Mouse (Mus musculus): ENCODE measurements around the gene Megf6.
A peak's percentile ranks its signal among the peaks of the same experiment; 100 is the strongest.

The Megf6 gene

GRCm38 (mm10) chr4:154211459-154211858, 40.9 kb downstream of the Megf6 start:
- DNase-seq (ENCODE audit: low read depth, low spot score): no peak

GRCm38 (mm10) chr4:154213586-154213985, 43.1 kb downstream of the Megf6 start:
- DNase-seq (ENCODE audit: low read depth, low spot score): no peak

- DNase-seq (ENCODE audit: low read depth, low spot score): no peak
Observed at GRCm38 (mm10) chr4:154214075-154214474, 43.5 kb downstream of the Megf6 start.

- DNase-seq (ENCODE audit: low read depth, low spot score): no peak
Observed at GRCm38 (mm10) chr4:154217711-154218350, 47.3 kb downstream of the Megf6 start.

GRCm38 (mm10) chr4:154222773-154223172, 52.2 kb downstream of the Megf6 start:
- no peak for DNase-seq (ENCODE audit: low read depth, low spot score)

GRCm38 (mm10) chr4:154224267-154224969, 53.9 kb downstream of the Megf6 start:
- no peak for DNase-seq (ENCODE audit: low read depth, low spot score)

GRCm38 (mm10) chr4:154224970-154225309, 54.4 kb downstream of the Megf6 start:
- no peak for DNase-seq (ENCODE audit: low read depth, low spot score)

GRCm38 (mm10) chr4:154226678-154227077, 56.1 kb downstream of the Megf6 start:
- DNase-seq (ENCODE audit: low read depth, low spot score): no peak

GRCm38 (mm10) chr4:154228336-154228735, 57.8 kb downstream of the Megf6 start:
- DNase-seq (ENCODE audit: low read depth, low spot score): no peak

GRCm38 (mm10) chr4:154229569-154229968, 59.0 kb downstream of the Megf6 start:
- no peak for DNase-seq (ENCODE audit: low read depth, low spot score)

GRCm38 (mm10) chr4:154231380-154231779, 60.9 kb downstream of the Megf6 start:
- no peak for DNase-seq (ENCODE audit: low read depth, low spot score)

- no peak for DNase-seq (ENCODE audit: low read depth, low spot score)
Observed at GRCm38 (mm10) chr4:154232295-154232694, 61.8 kb downstream of the Megf6 start.

GRCm38 (mm10) chr4:154236001-154236400, 65.5 kb downstream of the Megf6 start:
- no peak for DNase-seq (ENCODE audit: low read depth, low spot score)

GRCm38 (mm10) chr4:154236893-154237292, 66.4 kb downstream of the Megf6 start:
- DNase-seq (ENCODE audit: low read depth, low spot score): no peak

- DNase-seq (ENCODE audit: low read depth, low spot score): no peak
Observed at GRCm38 (mm10) chr4:154237306-154237705, 66.8 kb downstream of the Megf6 start.

GRCm38 (mm10) chr4:154239199-154239598, 68.7 kb downstream of the Megf6 start:
- no peak for DNase-seq (ENCODE audit: low read depth, low spot score)

- DNase-seq (ENCODE audit: low read depth, low spot score): no peak
Observed at GRCm38 (mm10) chr4:154240608-154241007, 70.1 kb downstream of the Megf6 start.

- no peak for DNase-seq (ENCODE audit: low read depth, low spot score)
Observed at GRCm38 (mm10) chr4:154245342-154245741, 74.8 kb downstream of the Megf6 start.

GRCm38 (mm10) chr4:154246115-154247040, 75.8 kb downstream of the Megf6 start:
- peak; percentile 59 for DNase-seq (ENCODE audit: low read depth, low spot score)

- DNase-seq (ENCODE audit: low read depth, low spot score): no peak
Observed at GRCm38 (mm10) chr4:154247207-154248091, 76.9 kb downstream of the Megf6 start.

- no peak for DNase-seq (ENCODE audit: low read depth, low spot score)
Observed at GRCm38 (mm10) chr4:154248092-154248805, 77.7 kb downstream of the Megf6 start.
